Mouse (Mus musculus): ENCODE measurements around the gene Bglap2. TPM values are rescaled to one million over a fixed set of nuclear protein-coding genes. Genes with fewer than 3 reads are reported as not detected.
"Not testable (repeated sequence)": the region's sequence is repeated elsewhere in the genome, so short reads cannot be mapped to it uniquely, and the experiment has no call there.

Bglap2 gene
- polyA plus RNA-seq, 1 experiment from 2014 or later: 27.0 TPM

DNA sequence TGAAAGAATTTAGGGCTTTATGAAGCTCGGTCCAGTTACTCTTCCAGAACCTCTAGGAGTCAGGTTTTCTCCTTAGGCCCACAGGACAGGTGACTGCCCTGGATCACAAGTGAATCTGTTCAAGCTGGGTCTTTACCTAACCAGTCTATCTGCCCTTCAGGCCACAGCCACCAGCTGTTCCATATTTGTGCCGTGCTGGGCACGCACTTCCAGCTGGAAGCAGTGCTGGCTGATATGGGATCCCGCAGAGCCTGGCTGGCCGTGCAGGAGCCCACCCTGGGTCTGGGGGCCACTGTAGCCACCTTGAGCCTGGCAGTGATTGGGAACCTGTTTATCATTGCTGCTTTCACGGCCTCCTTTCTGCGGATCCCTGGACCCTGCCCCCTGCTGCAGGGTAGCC lies 1.9 kb downstream of the Bglap2 start:
- H3K4me1 ChIP-seq (ENCODE audit: control insufficient read depth, insufficient read depth, low read length); H3K36me3 ChIP-seq (ENCODE audit: control insufficient read depth, insufficient read depth, low read length); DNase-seq (ENCODE audit: low spot score); H3K9me3 ChIP-seq (ENCODE audit: control insufficient read depth, low read length); H3K27ac ChIP-seq (replicated peaks; ENCODE audit: low read depth, low read length); H3K27me3 ChIP-seq (replicated peaks; ENCODE audit: control insufficient read depth, insufficient read depth, low read length): not testable (repeated sequence)
- 21% methylated on average over 4 of the region's 7 CpGs for WGBS
- H3K4me3 ChIP-seq (ENCODE audit: low read depth, low read length): peak overlapping the region; percentile 24; the same call in 1 of the 2 replicates
- H3K9ac ChIP-seq (ENCODE audit: low read depth, low read length): peak overlapping the region; percentile 47; the same call in 1 of the 2 replicates
- peak; percentile 38 for ATAC-seq (ENCODE audit: low read depth)
- H3K4me2 ChIP-seq (ENCODE audit: low read depth, low read length): peak overlapping the region; percentile 49

DNA sequence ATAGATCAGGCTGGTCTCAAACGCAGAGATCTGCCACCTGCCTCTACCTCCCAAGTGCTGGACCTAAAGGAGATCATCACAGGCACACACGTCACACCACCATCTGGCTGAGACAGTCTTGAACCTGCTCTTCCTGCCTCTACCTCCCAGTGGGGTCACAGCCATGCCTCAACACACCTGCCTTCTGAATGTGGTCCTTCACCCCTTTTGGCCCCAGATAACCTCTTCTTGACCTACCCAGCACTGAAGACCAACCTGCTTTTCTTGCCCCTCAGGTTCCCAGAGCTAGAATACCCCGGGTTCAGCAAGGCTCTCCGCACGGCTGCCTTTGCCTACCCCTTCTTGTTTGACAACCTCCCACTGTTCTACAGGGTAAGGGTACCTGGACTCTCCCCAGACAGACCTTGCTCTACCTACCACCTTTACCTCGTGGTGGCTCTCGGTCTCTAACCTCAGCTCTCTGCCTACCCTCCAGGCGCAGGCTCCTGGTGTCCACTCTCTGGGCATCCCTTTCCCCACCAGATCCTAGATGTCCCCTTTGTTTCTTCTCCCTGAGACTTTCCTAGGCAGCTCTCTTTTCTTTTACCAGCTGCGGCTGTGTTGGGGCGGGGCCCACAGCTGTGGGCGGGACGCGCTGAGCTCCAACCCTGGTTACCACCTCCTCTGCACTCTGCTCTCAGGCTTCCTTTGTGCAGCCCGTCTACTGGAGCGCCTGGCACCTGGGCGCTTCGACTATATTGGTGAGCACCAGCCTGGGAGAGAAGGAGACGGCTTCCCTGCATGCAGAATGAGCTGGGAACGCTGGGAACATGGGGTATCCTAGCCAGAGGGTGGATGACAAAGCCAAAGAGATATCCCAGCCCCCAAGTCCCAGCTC lies 2.5 kb downstream of the Bglap2 start:
- ATAC-seq (ENCODE audit: low read depth) (peak; percentile 96), DNase-seq (ENCODE audit: low spot score) (peak; percentile 79)
- H3K4me2 ChIP-seq (ENCODE audit: low read depth, low read length): peak overlapping the region; percentile 49
- WGBS: 8% methylated on average over 16 of the region's 19 CpGs
- not testable (repeated sequence) for H3K36me3 ChIP-seq (ENCODE audit: control insufficient read depth, insufficient read depth, low read length); H3K4me1 ChIP-seq (ENCODE audit: control insufficient read depth, insufficient read depth, low read length); H3K9me3 ChIP-seq (ENCODE audit: control insufficient read depth, low read length); H3K27me3 ChIP-seq (replicated peaks; ENCODE audit: control insufficient read depth, insufficient read depth, low read length)
- peak overlapping the region; percentile 47 for H3K9ac ChIP-seq (ENCODE audit: low read depth, low read length)
- H3K4me3 ChIP-seq (ENCODE audit: low read depth, low read length): peak overlapping the region; percentile 24
- H3K27ac ChIP-seq (replicated peaks; ENCODE audit: low read depth, low read length): 0 out of 2 replicates have a peak overlapping the region, but pooled peaks have one; percentile 21

DNA sequence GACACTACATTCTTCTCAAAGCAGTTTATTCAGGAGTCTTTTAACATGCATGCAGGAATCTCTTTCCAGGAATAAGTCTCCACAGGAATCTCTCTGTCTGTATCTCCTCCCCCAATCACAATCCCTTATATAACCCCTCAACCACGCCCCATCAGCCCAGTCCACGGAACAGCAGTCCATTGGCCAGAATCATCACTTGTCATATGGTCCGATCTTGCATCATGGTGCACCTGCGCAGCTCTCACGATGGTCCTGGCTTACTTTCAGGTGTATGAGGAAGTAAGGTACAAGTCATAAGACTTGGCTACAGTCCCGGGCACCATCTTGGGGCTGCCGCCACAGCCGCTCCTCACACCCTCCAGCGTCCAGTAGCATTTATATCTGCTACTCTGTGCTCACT lies 5.9 kb downstream of the Bglap2 start, which contains the start of gene Bglap3:
TSS of gene Bglap3 (minus strand) at position 101 of the 400 bp plus-strand sequence.
- H3K36me3 ChIP-seq (ENCODE audit: control insufficient read depth, insufficient read depth, low read length); H3K9ac ChIP-seq (ENCODE audit: low read depth, low read length); H3K27me3 ChIP-seq (replicated peaks; ENCODE audit: control insufficient read depth, insufficient read depth, low read length); ATAC-seq (ENCODE audit: low read depth); H3K4me3 ChIP-seq (ENCODE audit: low read depth, low read length); DNase-seq (ENCODE audit: low spot score); H3K9me3 ChIP-seq (ENCODE audit: control insufficient read depth, low read length); H3K4me1 ChIP-seq (ENCODE audit: control insufficient read depth, insufficient read depth, low read length); H3K27ac ChIP-seq (replicated peaks; ENCODE audit: low read depth, low read length); H3K4me2 ChIP-seq (ENCODE audit: low read depth, low read length): not testable (repeated sequence)
- WGBS: 91% methylated on average over 9 of the region's 9 CpGs

DNA sequence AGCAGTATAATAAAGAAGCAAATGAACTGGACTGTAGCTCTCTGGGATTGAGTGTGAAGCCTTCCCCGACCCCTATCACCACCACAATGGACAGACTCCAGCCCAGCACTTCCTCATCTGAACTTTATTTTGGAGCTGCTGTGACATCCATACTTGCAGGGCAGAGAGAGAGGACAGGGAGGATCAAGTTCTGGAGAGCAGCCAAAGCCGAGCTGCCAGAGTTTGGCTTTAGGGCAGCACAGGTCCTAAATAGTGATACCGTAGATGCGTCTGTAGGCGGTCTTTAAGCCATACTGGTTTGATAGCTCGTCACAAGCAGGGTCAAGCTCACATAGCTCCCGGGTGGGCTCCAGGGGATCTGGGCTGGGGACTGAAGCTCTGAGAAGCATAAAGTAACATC lies 10.0 kb downstream of the Bglap2 start:
- not testable (repeated sequence) for H3K4me2 ChIP-seq (ENCODE audit: low read depth, low read length); H3K4me3 ChIP-seq (ENCODE audit: low read depth, low read length); H3K4me1 ChIP-seq (ENCODE audit: control insufficient read depth, insufficient read depth, low read length); H3K9me3 ChIP-seq (ENCODE audit: control insufficient read depth, low read length); H3K9ac ChIP-seq (ENCODE audit: low read depth, low read length); H3K27ac ChIP-seq (replicated peaks; ENCODE audit: low read depth, low read length); H3K36me3 ChIP-seq (ENCODE audit: control insufficient read depth, insufficient read depth, low read length); DNase-seq (ENCODE audit: low spot score); ATAC-seq (ENCODE audit: low read depth)
- peaks cover 16% of the 10 kb centered on the region for H3K27me3 ChIP-seq (replicated peaks; ENCODE audit: control insufficient read depth, insufficient read depth, low read length)
- WGBS: 77% methylated on average over 7 of the region's 7 CpGs

DNA sequence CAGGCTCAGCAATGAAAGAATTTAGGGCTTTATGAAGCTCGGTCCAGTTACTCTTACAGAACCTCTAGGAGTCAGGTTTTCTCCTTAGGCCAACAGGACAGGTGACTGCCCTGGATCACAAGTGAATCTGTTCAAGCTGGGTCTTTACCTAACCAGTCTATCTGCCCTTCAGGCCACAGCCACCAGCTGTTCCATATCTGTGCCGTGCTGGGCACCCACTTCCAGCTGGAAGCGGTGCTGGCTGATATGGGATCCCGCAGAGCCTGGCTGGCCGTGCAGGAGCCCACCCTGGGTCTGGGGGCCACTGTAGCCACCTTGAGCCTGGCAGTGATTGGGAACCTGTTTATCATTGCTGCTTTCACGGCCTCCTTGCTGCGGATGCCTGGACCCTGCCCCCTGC lies 11.0 kb downstream of the Bglap2 start:
- H3K4me2 ChIP-seq (ENCODE audit: low read depth, low read length): peak overlapping the region; percentile 46; the same call in 1 of the 2 replicates
- WGBS: 45% methylated on average over 3 of the region's 7 CpGs

DNA sequence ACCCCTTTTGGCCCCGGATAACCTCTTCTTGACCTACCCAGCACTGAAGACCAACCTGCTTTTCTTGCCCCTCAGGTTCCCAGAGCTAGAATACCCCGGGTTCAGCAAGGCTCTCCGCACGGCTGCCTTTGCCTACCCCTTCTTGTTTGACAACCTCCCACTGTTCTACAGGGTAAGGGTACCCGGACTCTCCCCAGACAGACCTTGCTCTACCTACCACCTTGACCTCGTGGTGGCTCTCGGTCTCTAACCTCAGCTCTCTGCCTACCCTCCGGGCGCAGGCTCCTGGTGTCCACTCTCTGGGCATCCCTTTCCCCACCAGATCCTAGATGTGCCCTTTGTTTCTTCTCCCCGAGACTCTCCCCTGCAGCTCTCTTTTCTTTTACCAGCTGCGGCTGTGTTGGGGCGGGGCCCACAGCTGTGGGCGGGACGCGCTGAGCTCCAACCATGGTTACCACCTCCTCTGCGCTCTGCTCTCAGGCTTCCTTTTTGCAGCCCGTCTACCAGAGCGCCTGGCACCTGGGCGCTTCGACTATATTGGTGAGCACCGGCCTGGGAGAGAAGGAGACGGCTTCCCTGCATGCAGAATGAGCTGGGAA lies 11.6 kb downstream of the Bglap2 start:
- H3K36me3 ChIP-seq (ENCODE audit: control insufficient read depth, insufficient read depth, low read length); H3K27ac ChIP-seq (replicated peaks; ENCODE audit: low read depth, low read length); H3K9ac ChIP-seq (ENCODE audit: low read depth, low read length); H3K9me3 ChIP-seq (ENCODE audit: control insufficient read depth, low read length); H3K4me1 ChIP-seq (ENCODE audit: control insufficient read depth, insufficient read depth, low read length): not testable (repeated sequence)
- peak; percentile 45 for DNase-seq (ENCODE audit: low spot score)
- peak; percentile 86 for ATAC-seq (ENCODE audit: low read depth)
- Histone ChIP-seq H3K27me3 (replicated peaks; ENCODE audit: control insufficient read depth, insufficient read depth, low read length) (peaks cover 16% of the 10 kb centered on the region), H3K4me2 (ENCODE audit: low read depth, low read length) (peak overlapping the region; percentile 46), H3K4me3 (ENCODE audit: low read depth, low read length) (peak overlapping the region; percentile 24; the same call in 1 of the 2 replicates)
- 1% methylated on average over 15 of the region's 22 CpGs for WGBS

More for the DNA sequence above, 11.0 kb downstream of the Bglap2 start:
- not testable (repeated sequence) for H3K36me3 ChIP-seq (ENCODE audit: control insufficient read depth, insufficient read depth, low read length); H3K27ac ChIP-seq (replicated peaks; ENCODE audit: low read depth, low read length); H3K4me3 ChIP-seq (ENCODE audit: low read depth, low read length); H3K4me1 ChIP-seq (ENCODE audit: control insufficient read depth, insufficient read depth, low read length); H3K9me3 ChIP-seq (ENCODE audit: control insufficient read depth, low read length); H3K9ac ChIP-seq (ENCODE audit: low read depth, low read length); ATAC-seq (ENCODE audit: low read depth); DNase-seq (ENCODE audit: low spot score)
- H3K27me3 ChIP-seq (replicated peaks; ENCODE audit: control insufficient read depth, insufficient read depth, low read length): peaks cover 16% of the 10 kb centered on the region

DNA sequence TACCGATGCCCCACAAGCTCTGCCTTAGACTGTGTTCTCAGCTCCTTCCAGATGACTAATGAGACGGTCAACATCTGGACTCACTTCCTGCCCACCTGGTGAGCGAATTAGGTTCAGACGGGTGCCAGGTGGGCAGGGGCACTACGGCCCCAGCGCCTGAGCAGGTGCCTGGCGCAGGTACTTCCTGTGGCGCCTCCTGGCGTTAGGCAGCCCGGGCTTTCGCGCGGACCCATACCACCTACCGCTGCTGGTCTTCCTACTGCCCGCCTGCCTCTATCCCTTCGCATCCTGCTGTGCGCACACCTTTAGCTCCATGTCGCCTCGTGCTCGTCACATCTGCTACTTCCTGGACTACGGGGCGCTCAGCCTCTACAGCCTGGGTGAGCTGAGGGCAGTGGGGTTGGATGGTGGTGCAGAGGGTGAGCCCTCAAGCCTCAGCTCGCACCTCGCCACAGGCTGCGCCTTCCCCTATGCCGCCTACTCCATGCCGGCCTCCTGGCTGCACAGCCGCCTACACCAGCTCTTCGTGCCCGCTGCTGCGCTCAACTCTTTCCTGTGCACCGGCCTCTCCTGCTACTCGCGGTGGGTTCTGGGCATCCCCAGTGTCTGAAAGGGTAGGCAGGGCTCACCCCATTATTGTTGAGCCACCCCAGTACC lies 12.7 kb downstream of the Bglap2 start:
- DNase-seq (ENCODE audit: low spot score): no peak
- 47% methylated on average over 32 of the region's 34 CpGs for WGBS

DNA sequence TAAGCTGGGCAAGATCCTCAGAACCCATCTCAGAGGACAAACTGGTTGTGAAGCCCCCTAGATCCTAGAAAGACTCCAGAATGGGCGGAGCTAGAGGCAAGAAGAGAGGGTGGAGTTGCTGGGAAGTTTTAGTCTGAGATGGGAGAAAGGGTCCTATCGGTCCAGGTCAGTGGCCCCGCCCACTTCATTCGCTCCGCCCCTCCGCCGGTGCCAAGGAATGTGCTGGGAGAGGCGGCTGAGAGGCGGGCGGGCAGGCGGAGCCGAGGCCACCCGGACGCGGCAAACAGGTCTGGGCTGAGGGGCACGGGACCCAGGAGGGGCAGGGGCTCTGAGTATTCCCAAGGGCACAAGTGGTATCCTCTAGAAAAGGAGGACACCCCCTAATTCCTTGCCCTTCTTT lies 14.2 kb downstream of the Bglap2 start, which contains the start of gene Paqr6:
TSS of gene Paqr6 (plus strand) at position 248 of the 400 bp plus-strand sequence.
- Histone ChIP-seq H3K27me3 (replicated peaks; ENCODE audit: control insufficient read depth, insufficient read depth, low read length) (peaks cover 16% of the 10 kb centered on the region), H3K27ac (replicated peaks; ENCODE audit: low read depth, low read length) (peak within 1 kb of the TSS; percentile 48; the same call in 1 of the 2 replicates), H3K36me3 (ENCODE audit: control insufficient read depth, insufficient read depth, low read length) (peaks cover 32% of the 10 kb centered on the region), H3K9me3 (ENCODE audit: control insufficient read depth, low read length) (no peaks in the 10 kb centered on the region), H3K4me1 (ENCODE audit: control insufficient read depth, insufficient read depth, low read length) (peaks cover 6% of the 10 kb centered on the region; the same call in 1 of the 2 replicates), H3K4me3 (ENCODE audit: low read depth, low read length) (peak within 1 kb of the TSS; percentile 5; the same call in 1 of the 2 replicates), H3K9ac (ENCODE audit: low read depth, low read length) (peak within 1 kb of the TSS; percentile 42; the same call in 1 of the 2 replicates), H3K4me2 (ENCODE audit: low read depth, low read length) (peak within 1 kb of the TSS; percentile 41)
- 2% methylated on average over 15 of the region's 16 CpGs for WGBS
- ATAC-seq (ENCODE audit: low read depth) (0 out of 2 replicates have a peak, but pooled peaks have one; percentile 22), DNase-seq (ENCODE audit: low spot score) (peak; percentile 47)

More for the DNA sequence above, 12.7 kb downstream of the Bglap2 start:
- Histone ChIP-seq H3K4me3 (ENCODE audit: low read depth, low read length) (no peak overlapping the region), H3K4me2 (ENCODE audit: low read depth, low read length) (no peak overlapping the region), H3K36me3 (ENCODE audit: control insufficient read depth, insufficient read depth, low read length) (peaks cover 17% of the 10 kb centered on the region), H3K9ac (ENCODE audit: low read depth, low read length) (no peak overlapping the region), H3K27ac (replicated peaks; ENCODE audit: low read depth, low read length) (no peak overlapping the region), H3K27me3 (replicated peaks; ENCODE audit: control insufficient read depth, insufficient read depth, low read length) (peaks cover 16% of the 10 kb centered on the region), H3K4me1 (ENCODE audit: control insufficient read depth, insufficient read depth, low read length) (peaks cover 6% of the 10 kb centered on the region; the same call in 1 of the 2 replicates), H3K9me3 (ENCODE audit: control insufficient read depth, low read length) (peaks cover 6% of the 10 kb centered on the region; the same call in 1 of the 2 replicates)
- ATAC-seq (ENCODE audit: low read depth): no peak
